Mouse (Mus musculus) colon, adult 2 months (tissue): Measurements from ENCODE around the gene Gm867. TPM values are rescaled to one million over a fixed set of nuclear protein-coding genes. Genes with fewer than 3 reads are reported as not detected.

Experiments used
- polyA plus RNA-seq: library from polyadenylated mRNA; depleted of rRNA; stranded (reverse); fragments of >200 nt; gene quantifications from 2 replicates; pipeline ENCODE4 v1.2.3, GENCODE M21; 2012; rRNA removed

Gm867 gene
- not detected in 2 replicates for polyA plus RNA-seq

DNA sequence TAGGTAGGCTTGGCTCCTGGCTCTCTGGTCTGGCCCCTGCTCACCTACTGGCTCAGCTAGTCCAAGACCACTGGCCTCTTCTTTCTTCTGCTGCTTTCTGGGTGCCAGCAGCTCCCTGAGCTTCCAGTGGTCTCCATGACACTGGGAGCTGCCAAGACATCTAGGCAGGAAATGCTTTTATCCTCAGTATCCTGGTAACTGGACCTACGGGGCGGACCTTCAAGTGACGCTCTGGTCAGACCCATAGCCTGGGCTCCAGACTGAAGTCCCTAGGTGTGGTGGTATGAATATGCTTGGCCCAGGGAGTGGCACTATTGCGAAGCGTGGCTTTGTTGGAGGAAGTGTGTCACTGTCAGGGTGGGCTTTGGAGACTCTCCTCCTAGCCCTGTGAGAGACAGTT lies at the start of gene Gm867:
TSS of gene Gm867 (minus strand) at position 153 of the 400 bp plus-strand sequence.

DNA sequence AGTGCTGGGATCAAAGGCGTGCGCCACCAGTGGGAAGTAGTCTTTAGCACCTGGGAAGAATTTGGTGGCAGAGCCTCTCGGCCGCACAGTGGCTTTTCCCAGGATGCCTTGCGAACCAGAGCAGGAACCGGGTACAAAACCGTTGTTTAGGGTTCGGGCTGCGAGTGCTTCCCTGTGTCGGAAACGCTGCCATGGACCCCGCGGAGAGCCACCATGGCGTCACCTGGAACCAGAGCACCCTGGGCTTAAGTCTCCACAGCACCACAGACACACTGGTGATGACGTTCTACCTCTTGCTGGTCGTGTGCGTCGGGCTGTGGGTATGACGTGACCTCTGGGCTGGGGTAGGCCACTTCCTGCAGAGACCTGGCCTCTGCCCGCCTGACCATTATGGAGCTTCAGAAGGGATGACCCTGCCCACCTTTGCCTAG lies 13.9 kb upstream of the Gm867 start, which contains the start of gene Gm5134:
TSS of gene Gm5134 (plus strand) at position 134 of the 431 bp plus-strand sequence.

GRCm38 (mm10) chr10:75942736-75943477 lies 2.4 kb upstream of the Gm867 start, which contains the start of gene Vpreb3:
Gene Vpreb3, plus strand, starts transcription at chr10:75943057.

GRCm38 (mm10) chr10:75935680-75936541 lies 4.6 kb downstream of the Gm867 start, which contains the start of gene Mmp11:
Gene Mmp11, minus strand, starts transcription at chr10:75936496.

DNA sequence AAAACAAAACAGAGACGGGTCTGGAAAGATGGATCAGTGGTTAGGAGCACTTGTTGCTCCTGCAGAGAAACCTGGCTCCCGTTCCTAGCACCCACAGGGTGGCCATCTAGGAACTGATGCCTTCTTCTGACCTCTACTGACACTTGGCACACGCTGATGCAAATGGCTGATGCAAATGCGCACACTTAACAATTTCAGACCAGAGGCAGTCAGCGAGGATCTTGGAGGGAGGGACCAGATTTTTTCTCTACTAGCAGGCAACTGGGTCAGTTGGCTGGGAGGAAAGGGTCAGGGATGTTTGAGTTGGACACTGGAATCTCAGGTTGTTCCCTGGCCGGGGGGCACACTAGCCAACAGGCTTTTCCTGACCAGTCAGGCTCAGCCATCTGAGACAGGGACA lies 7.6 kb downstream of the Gm867 start, which contains the start of gene Chchd10:
TSS of gene Chchd10 (plus strand) at position 240 of the 400 bp plus-strand sequence.

DNA sequence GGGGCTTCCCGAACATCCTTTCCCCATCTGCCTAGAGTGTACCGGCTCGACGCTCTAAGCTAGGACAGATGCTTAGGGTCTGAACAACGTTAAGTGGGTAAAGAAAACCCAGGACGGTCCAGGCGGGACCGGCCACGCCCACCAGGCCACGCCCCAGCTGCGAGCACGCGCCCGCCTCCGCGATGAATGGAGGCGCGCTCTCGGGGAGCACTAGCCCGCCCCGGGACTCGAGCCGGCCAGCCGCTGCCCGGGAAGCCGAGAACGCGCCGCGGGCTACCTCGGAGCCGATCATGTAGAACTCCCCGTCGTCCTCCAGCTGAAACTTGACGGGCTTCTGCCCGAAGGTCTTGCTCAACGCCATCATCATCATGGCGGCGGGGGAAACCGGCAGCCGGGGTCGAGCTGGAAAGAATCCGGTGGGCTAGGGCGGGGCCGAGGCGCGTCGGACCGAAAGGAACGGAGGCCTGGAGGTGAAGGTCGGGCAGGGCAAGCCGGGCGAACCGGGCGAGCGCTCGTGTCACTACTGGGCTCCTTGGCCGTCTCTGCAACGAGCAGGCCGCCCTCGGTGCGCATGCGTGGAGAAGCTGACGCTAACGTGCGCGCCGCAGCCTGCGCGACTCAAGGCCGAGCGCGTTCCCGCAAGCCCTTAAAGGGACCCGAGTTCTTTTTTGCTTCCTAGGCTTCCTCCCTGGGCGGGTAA lies 19.3 kb downstream of the Gm867 start, which contains the start of gene Smarcb1:
TSS of gene Smarcb1 (minus strand) at position 592 of the 700 bp plus-strand sequence.

DNA sequence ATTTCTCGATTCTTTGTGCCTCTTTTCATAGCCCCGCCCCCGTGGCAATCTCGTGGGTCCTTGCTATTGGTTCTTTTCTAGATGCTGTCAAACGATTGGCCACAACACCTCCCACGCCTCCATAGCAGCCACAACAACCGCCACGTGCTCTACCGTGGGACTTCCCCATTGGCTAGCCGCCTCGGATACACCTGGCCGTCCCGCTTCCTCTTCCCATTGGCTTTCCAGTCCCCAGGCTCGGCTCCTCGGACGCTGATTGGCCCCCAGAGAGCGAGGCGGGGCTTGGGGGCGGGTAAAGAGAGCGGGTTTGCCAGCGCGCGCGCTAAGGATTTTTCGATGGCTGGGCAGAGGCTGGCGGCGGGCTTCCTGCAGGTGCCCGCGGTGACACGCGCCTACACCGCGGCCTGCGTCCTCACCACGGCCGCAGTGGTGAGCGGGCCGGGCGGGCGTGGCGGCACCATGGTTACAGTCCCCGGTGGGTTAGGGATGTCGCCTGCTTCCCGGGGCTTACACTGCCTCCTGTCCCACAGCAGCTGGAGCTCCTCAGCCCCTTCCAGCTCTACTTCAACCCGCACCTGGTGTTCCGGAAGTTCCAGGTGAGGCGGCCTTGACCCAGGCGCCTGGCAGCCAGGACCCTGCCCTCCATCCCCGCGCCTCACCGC lies 47.3 kb downstream of the Gm867 start, which contains the start of gene Derl3:
TSS of gene Derl3 (plus strand) at position 325 of the 662 bp plus-strand sequence.

Other genes with a start within 250 kb of the Gm867 start
- 35.2 and 40.9 TPM in 2 replicates for gene Cabin1, start 176.3 kb downstream of the Gm867 start, polyA plus RNA-seq
- gene Ddt, start 167.3 kb downstream of the Gm867 start, polyA plus RNA-seq, result 91.9 and 107 TPM in 2 replicates
- 0.49 TPM in 1 of 2 replicates, not detected in the other for gene Gm20441, start 159.7 kb downstream of the Gm867 start, polyA plus RNA-seq
- gene Gstt3, start 159.3 kb downstream of the Gm867 start, polyA plus RNA-seq, result 79.4 and 82.9 TPM in 2 replicates
- gene Gstt1, start 142.1 kb downstream of the Gm867 start, polyA plus RNA-seq, result 91.1 and 94.9 TPM in 2 replicates
- 0.13 TPM in 1 of 2 replicates, not detected in the other for gene Gstt4, start 118.1 kb downstream of the Gm867 start, polyA plus RNA-seq
- 202 and 342 TPM in 2 replicates for gene Gstt2, start 103.2 kb downstream of the Gm867 start, polyA plus RNA-seq
- 757 and 966 TPM in 2 replicates for gene Mif, start 80.4 kb downstream of the Gm867 start, polyA plus RNA-seq
- 42.2 and 68.7 TPM in 2 replicates for gene Derl3, start 47.3 kb downstream of the Gm867 start, polyA plus RNA-seq
- 37.4 and 43.5 TPM in 2 replicates for gene Smarcb1, start 19.1 kb downstream of the Gm867 start, polyA plus RNA-seq
- 907 and 1,047 TPM in 2 replicates for gene Chchd10, start 7.5 kb downstream of the Gm867 start, polyA plus RNA-seq
- 18.7 and 22.4 TPM in 2 replicates for gene Mmp11, start 4.2 kb downstream of the Gm867 start, polyA plus RNA-seq
- 8.1 and 9.0 TPM in 2 replicates for gene Vpreb3, start 2.4 kb upstream of the Gm867 start, polyA plus RNA-seq
- 0.12 and 0.13 TPM in 2 replicates for gene Gm5134, start 13.8 kb upstream of the Gm867 start, polyA plus RNA-seq
- gene Zfp280b, start 92.0 kb upstream of the Gm867 start, polyA plus RNA-seq, result 5.3 and 5.5 TPM in 2 replicates
- not detected in 2 replicates for gene Slc5a4b, start 170.3 kb upstream of the Gm867 start, polyA plus RNA-seq
- gene Slc5a4a, start 206.8 kb upstream of the Gm867 start, polyA plus RNA-seq, result not detected in 2 replicates